In the genomic region with DNA sequence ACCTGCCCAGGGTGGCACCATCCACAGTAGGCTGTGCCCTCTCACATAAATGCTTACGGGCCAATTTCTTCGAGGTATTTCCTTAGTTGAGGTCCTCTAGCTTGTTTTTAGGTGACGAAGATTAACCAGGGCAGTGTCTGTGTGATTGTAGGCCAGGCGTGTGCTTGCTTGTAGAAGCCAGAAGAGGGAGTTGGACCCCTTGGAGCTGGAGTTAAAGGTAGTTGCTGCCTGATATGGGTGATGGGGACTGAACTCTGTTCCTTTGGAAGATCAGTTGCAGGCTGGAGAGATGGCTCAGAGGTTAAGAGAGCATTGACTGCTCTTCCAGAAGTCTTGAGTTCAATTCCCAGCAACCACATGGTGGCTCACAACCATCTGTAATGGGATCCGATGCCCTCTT, we compare ENCODE assay signal across 8 mouse cellular contexts. TPM values are rescaled to one million over a fixed set of nuclear protein-coding genes. Genes with fewer than 3 reads are reported as not detected.
DNase-seq lines count a peak whose midpoint lies in the region; ATAC-seq and TF ChIP-seq lines count a peak whose summit lies in the region.

No protein-coding gene starts in this region.

- DNase-seq in lung, postnatal 36 days, result no peak
- no peak for DNase-seq in forebrain, embryonic 10.5 days (ENCODE audit: extremely low spot score, low spot score)
- DNase-seq in adrenal gland, adult 2 months, result no peak
- no peak for DNase-seq in natural killer cell, adult 2 months (ENCODE audit: low spot score in 2 of 2)

- H3K27ac ChIP-seq in lung, embryonic 15.5 days, result no peak overlapping the region
- no peak overlapping the region for H3K27ac ChIP-seq in forebrain, embryonic 10.5 days
- no peak overlapping the region for H3K27ac ChIP-seq in limb, embryonic 13.5 days
- H3K27ac ChIP-seq in small intestine, adult 2 months (ENCODE audit: insufficient read depth, low read depth, low read length), result no peak overlapping the region

- H3K4me2 ChIP-seq in lung, embryonic 15.5 days, result peak overlapping the region; percentile 56
- peak overlapping the region; percentile 70 for H3K4me2 ChIP-seq in limb, embryonic 13.5 days (replicated peaks)

- H3K9ac ChIP-seq in lung, embryonic 15.5 days, result peak overlapping the region; percentile 84; the same call in 1 of the 2 replicates
- H3K9ac ChIP-seq in limb, embryonic 13.5 days, result peak overlapping the region; percentile 92

- WGBS in lung, embryonic 15.5 days, result 78% methylated on average over 5 of the region's 5 CpGs
- WGBS in forebrain, embryonic 10.5 days, result 88% methylated on average over 5 of the region's 5 CpGs
- 84% methylated on average over 5 of the region's 5 CpGs for WGBS in limb, embryonic 13.5 days
- 70% methylated on average over 5 of the region's 5 CpGs for WGBS in small intestine, adult 2 months

- peak overlapping the region; percentile 77 for H3K4me3 ChIP-seq in lung, embryonic 15.5 days
- H3K4me3 ChIP-seq in forebrain, embryonic 10.5 days, result peak overlapping the region; percentile 92
- H3K4me3 ChIP-seq in limb, embryonic 13.5 days, result peak overlapping the region; percentile 89
- peak overlapping the region; percentile 2; the same call in 1 of the 2 replicates for H3K4me3 ChIP-seq in small intestine, adult 2 months (ENCODE audit: low read depth, low read length)

- ATAC-seq in lung, embryonic 15.5 days (ENCODE audit: borderline replicate concordance, extremely low read depth, low FRiP score, low TSS enrichment), result no peak
- no peak for ATAC-seq in limb, embryonic 13.5 days (ENCODE audit: low FRiP score, low read depth)
- ATAC-seq in inflammation-experienced regulatory T-cells, adult 6 months, result no peak

- H3K9me3 ChIP-seq in lung, embryonic 15.5 days, result no peaks in the 10 kb centered on the region
- no peaks in the 10 kb centered on the region for H3K9me3 ChIP-seq in forebrain, embryonic 10.5 days
- H3K9me3 ChIP-seq in limb, embryonic 13.5 days, result no peaks in the 10 kb centered on the region

- no peaks in the 10 kb centered on the region for H3K27me3 ChIP-seq in lung, embryonic 15.5 days
- no peaks in the 10 kb centered on the region for H3K27me3 ChIP-seq in forebrain, embryonic 10.5 days (ENCODE audit: poor library complexity, severe bottlenecking)
- H3K27me3 ChIP-seq in limb, embryonic 13.5 days, result no peaks in the 10 kb centered on the region
- no peaks in the 10 kb centered on the region for H3K27me3 ChIP-seq in small intestine, adult 2 months (ENCODE audit: control insufficient read depth, insufficient read depth, low read length)

- H3K36me3 ChIP-seq in lung, embryonic 15.5 days, result peaks cover 19% of the 10 kb centered on the region
- peaks cover 29% of the 10 kb centered on the region for H3K36me3 ChIP-seq in forebrain, embryonic 10.5 days (replicated peaks)
- peaks cover 34% of the 10 kb centered on the region for H3K36me3 ChIP-seq in limb, embryonic 13.5 days
- H3K36me3 ChIP-seq in small intestine, adult 2 months (ENCODE audit: control insufficient read depth, insufficient read depth, low read length), result peaks cover 18% of the 10 kb centered on the region

- TF ChIP-seq CTCF in small intestine, adult 2 months (IDR thresholded peaks at IDR 0.05; ENCODE audit: extremely low read depth, insufficient read length, insufficient replicate concordance, low read depth, low read length), result no peak

- TF ChIP-seq POLR2A in small intestine, adult 2 months (IDR thresholded peaks at IDR 0.05; ENCODE audit: low read depth, low read length), result no peak

- H3K4me1 ChIP-seq in lung, embryonic 15.5 days, result peaks cover 24% of the 10 kb centered on the region
- H3K4me1 ChIP-seq in forebrain, embryonic 10.5 days, result peaks cover 19% of the 10 kb centered on the region
- H3K4me1 ChIP-seq in limb, embryonic 13.5 days, result peaks cover 25% of the 10 kb centered on the region
- no peaks in the 10 kb centered on the region for H3K4me1 ChIP-seq in small intestine, adult 2 months (ENCODE audit: control insufficient read depth, insufficient read depth, insufficient read length, low read length)

RNA-seq across cellular contexts. Expression of a gene that starts 1.1 kb away (rescaled TPM):
- polyA plus RNA-seq in lung, embryonic 15.5 days (2015; fragmentation: Nextera tagmentation; extraction: Ambion mirVana), result 36.5 and 40.0 TPM in 2 replicates
- polyA plus RNA-seq in forebrain, embryonic 10.5 days (2016; fragmentation: Nextera tagmentation; extraction: Ambion mirVana), result 16.8 and 19.0 TPM in 2 replicates
- polyA plus RNA-seq in limb, embryonic 13.5 days (2015; fragmentation: Nextera tagmentation; extraction: Ambion mirVana), result 43.5 and 47.8 TPM in 2 replicates
- 5.6 and 6.1 TPM in 2 replicates for polyA plus RNA-seq in small intestine, adult 2 months (2012; rRNA removed)
- 10 to 100 TPM; 47.1 to 68.7 TPM for total RNA-seq in adrenal gland, adult 2 months (2021)
- polyA plus RNA-seq in adrenal gland, adult 2 months (2012; rRNA removed), result 30.2 and 34.5 TPM in 2 replicates
- polyA plus RNA-seq in inflammation-experienced regulatory T-cells, adult 6 months (2017; shearing (Covaris generic)), result 1 to 10 TPM; 5.6 to 6.5 (median 5.9) TPM

RNA-seq across cellular contexts. Expression of a gene that starts 24.2 kb away (rescaled TPM):
- 333 and 355 TPM in 2 replicates for polyA plus RNA-seq in lung, embryonic 15.5 days (2015; fragmentation: Nextera tagmentation; extraction: Ambion mirVana)
- polyA plus RNA-seq in forebrain, embryonic 10.5 days (2016; fragmentation: Nextera tagmentation; extraction: Ambion mirVana), result 490 and 511 TPM in 2 replicates
- 426 and 435 TPM in 2 replicates for polyA plus RNA-seq in limb, embryonic 13.5 days (2015; fragmentation: Nextera tagmentation; extraction: Ambion mirVana)
- 19.5 and 20.1 TPM in 2 replicates for polyA plus RNA-seq in small intestine, adult 2 months (2012; rRNA removed)
- 100 to 1,000 TPM; 203 to 251 TPM for total RNA-seq in adrenal gland, adult 2 months (2021)
- polyA plus RNA-seq in adrenal gland, adult 2 months (2012; rRNA removed), result 121 and 150 TPM in 2 replicates
- 100 to 1,000 TPM; 217 to 228 (median 219) TPM for polyA plus RNA-seq in inflammation-experienced regulatory T-cells, adult 6 months (2017; shearing (Covaris generic))

RNA-seq across cellular contexts. Expression of a gene that starts 24.7 kb away (rescaled TPM):
- 179 and 194 TPM in 2 replicates for polyA plus RNA-seq in lung, embryonic 15.5 days (2015; fragmentation: Nextera tagmentation; extraction: Ambion mirVana)
- polyA plus RNA-seq in forebrain, embryonic 10.5 days (2016; fragmentation: Nextera tagmentation; extraction: Ambion mirVana), result 35.9 and 40.5 TPM in 2 replicates
- polyA plus RNA-seq in limb, embryonic 13.5 days (2015; fragmentation: Nextera tagmentation; extraction: Ambion mirVana), result 143 and 146 TPM in 2 replicates
- 124 and 243 TPM in 2 replicates for polyA plus RNA-seq in small intestine, adult 2 months (2012; rRNA removed)
- 100 to 1,000 TPM; 130 to 158 TPM for total RNA-seq in adrenal gland, adult 2 months (2021)
- 71.8 and 106 TPM in 2 replicates for polyA plus RNA-seq in adrenal gland, adult 2 months (2012; rRNA removed)
- polyA plus RNA-seq in inflammation-experienced regulatory T-cells, adult 6 months (2017; shearing (Covaris generic)), result 100 to 1,000 TPM; 338 to 440 (median 338) TPM

RNA-seq across cellular contexts. Expression of a gene that starts 34.9 kb away (rescaled TPM):
- 34.5 and 37.5 TPM in 2 replicates for polyA plus RNA-seq in lung, embryonic 15.5 days (2015; fragmentation: Nextera tagmentation; extraction: Ambion mirVana)
- polyA plus RNA-seq in forebrain, embryonic 10.5 days (2016; fragmentation: Nextera tagmentation; extraction: Ambion mirVana), result 12.6 and 13.0 TPM in 2 replicates
- 21.1 and 22.6 TPM in 2 replicates for polyA plus RNA-seq in limb, embryonic 13.5 days (2015; fragmentation: Nextera tagmentation; extraction: Ambion mirVana)
- 14.8 and 19.8 TPM in 2 replicates for polyA plus RNA-seq in small intestine, adult 2 months (2012; rRNA removed)
- 10 to 100 TPM; 25.3 to 43.4 TPM for total RNA-seq in adrenal gland, adult 2 months (2021)
- polyA plus RNA-seq in adrenal gland, adult 2 months (2012; rRNA removed), result 16.4 and 17.4 TPM in 2 replicates
- polyA plus RNA-seq in inflammation-experienced regulatory T-cells, adult 6 months (2017; shearing (Covaris generic)), result 10 to 100 TPM; 67.7 to 70.9 (median 69.7) TPM

RNA-seq across cellular contexts. Expression of a gene that starts 48.4 kb away (rescaled TPM):
- 130 and 137 TPM in 2 replicates for polyA plus RNA-seq in lung, embryonic 15.5 days (2015; fragmentation: Nextera tagmentation; extraction: Ambion mirVana)
- 108 and 111 TPM in 2 replicates for polyA plus RNA-seq in forebrain, embryonic 10.5 days (2016; fragmentation: Nextera tagmentation; extraction: Ambion mirVana)
- polyA plus RNA-seq in limb, embryonic 13.5 days (2015; fragmentation: Nextera tagmentation; extraction: Ambion mirVana), result 90.9 and 94.0 TPM in 2 replicates
- 59.5 and 97.6 TPM in 2 replicates for polyA plus RNA-seq in small intestine, adult 2 months (2012; rRNA removed)
- 100 to 1,000 TPM; 283 to 489 TPM for total RNA-seq in adrenal gland, adult 2 months (2021)
- 224 and 444 TPM in 2 replicates for polyA plus RNA-seq in adrenal gland, adult 2 months (2012; rRNA removed)
- 100 to 1,000 TPM; 107 to 150 (median 144) TPM for polyA plus RNA-seq in inflammation-experienced regulatory T-cells, adult 6 months (2017; shearing (Covaris generic))

Comparison
In these comparisons a context has a peak if more than half of its experiments do, and no peak if none do; other contexts are left out.
1. H3K4me3 ChIP-seq: peak in every context shown above with its lines; median percentile 92 in forebrain, embryonic 10.5 days; 89 in limb, embryonic 13.5 days; 77 in lung, embryonic 15.5 days; 2 in small intestine, adult 2 months.